Mouse (Mus musculus) E14TG2a.4 (cell line): ENCODE data around the gene Gjb6.

ENCODE experiments used
- CTCF ChIP-seq: conservative IDR thresholded peaks from 2 replicates; pipeline ENCODE4 v1.5.1; 2014; ENCODE audit warnings: low read length
- POU5F1 ChIP-seq: IDR thresholded peaks from 2 replicates; pipeline ENCODE4 v1.6.1; 2014; ENCODE audit warnings: low read length, borderline replicate concordance

DNA sequence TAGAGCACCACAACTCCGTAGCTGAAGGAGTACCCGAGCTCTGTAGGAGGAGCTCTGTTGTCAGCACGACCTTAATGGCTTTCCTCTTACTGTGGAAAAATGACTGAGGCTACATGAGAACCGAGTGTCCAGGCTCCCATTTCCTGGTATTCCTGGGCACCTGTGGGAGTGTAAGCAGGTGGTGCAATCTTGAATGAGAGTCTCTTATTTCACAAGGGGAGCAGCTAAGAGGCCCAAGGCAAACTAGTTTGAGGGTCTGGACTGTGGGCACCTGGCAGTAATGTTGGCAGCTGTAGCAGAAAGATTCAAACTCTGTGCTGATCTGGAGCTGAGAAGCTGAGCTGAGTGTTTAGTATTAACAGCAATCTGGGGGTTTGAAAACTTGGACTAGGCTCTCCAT, 6.0 kb downstream of the Gjb6 start:
- TF ChIP-seq CTCF, result no peak
- no peak for TF ChIP-seq POU5F1
